Mouse (Mus musculus) kidney, postnatal 36 days (tissue): ENCODE measurements at regions not wholly inside any gene's neighbourhood (a gene's known extent, or its start where the extent isn't known, plus 50 kb on each side); places are given as distances from the start of the nearest gene placed in this dataset.

Experiments
- DNase-seq, 2 experiments: peaks; one replicate each; pipeline ENCODE4 v3.0.0; 2021 to 2022; ENCODE audit warnings: mixed read lengths in 2 of 2

- no peak for DNase-seq
These were observed 1215.9 kb downstream of the Gm9008 start for GRCm38 (mm10) chr6:75281506-75282194.

GRCm38 (mm10) chr6:75254076-75254414 lies 1243.5 kb downstream of the Gm9008 start:
- no peak for DNase-seq

DNA sequence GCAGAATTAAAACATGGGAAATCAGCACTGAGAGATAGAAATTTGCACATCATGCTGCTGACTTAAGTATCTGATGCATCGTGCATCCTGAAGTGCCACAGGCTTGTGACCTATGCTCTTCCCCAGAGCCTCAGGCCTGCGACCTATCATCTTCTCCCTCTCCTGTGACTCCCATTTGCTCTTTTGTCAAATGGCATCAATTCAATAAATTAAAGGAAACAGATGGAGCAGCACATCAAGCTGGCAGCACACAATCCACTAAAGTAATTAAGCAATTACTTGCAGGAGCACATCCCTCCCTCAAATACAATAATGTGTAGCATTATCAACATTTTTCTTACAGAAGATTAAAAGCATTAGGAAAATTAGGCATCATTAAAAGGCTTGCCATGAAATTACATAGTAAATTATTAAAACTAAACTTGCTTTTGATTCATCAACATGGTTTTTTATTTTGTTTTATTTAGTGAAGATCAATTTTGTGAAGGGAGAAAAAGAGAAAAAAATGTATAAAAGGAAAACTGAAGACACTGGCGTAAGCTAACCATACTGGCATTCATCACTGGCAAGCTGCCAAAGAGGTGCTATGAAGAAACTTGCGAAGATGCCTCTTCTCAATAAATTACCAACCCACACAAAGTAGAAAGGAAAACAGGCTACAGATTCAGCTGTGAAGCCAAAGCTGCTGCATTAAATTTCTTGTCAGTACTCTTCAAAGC lies 1244.1 kb downstream of the Gm9008 start:
- peak in 1 of 2 experiments; percentile 10 for DNase-seq

- no peak for DNase-seq
These were observed 1282.1 kb downstream of the Gm9008 start for GRCm38 (mm10) chr6:75215515-75215914.

GRCm38 (mm10) chr6:75212721-75213475 lies 1284.7 kb downstream of the Gm9008 start:
- DNase-seq, result no peak
